ENCODE assay signal across 9 mouse cellular contexts in genomic region chr11:96581604-96582384, GRCm38 (mm10).
A peak's percentile ranks its signal among the peaks of the same experiment; 100 is the strongest.
DNase-seq lines count a peak whose midpoint lies in the region; ATAC-seq and TF ChIP-seq lines count a peak whose summit lies in the region.
"Had no signal": no experiment of that assay in that cellular context is flagged by ENCODE, and none has a peak within 500 bp of the region (broad histone marks: within the 10 kb centered on the region; RNA-seq: fewer than 3 reads in every experiment).

No protein-coding gene starts in this region.

- whole genome bisulfite sequencing in intestine, postnatal 0 days, result 52% methylated on average over 10 of the region's 10 CpGs
- WGBS in intestine, embryonic 16.5 days, result 48% methylated on average over 10 of the region's 10 CpGs

- no peaks in the 10 kb centered on the region for H3K36me3 ChIP-seq in intestine, postnatal 0 days (ENCODE audit: control insufficient read depth, insufficient read depth)
- H3K36me3 ChIP-seq in intestine, embryonic 16.5 days (ENCODE audit: control insufficient read depth, insufficient read depth, low read length), result no peaks in the 10 kb centered on the region
- H3K36me3 ChIP-seq: embryonic facial prominence, embryonic 13.5 days had no signal

- no peak overlapping the region for H3K4me3 ChIP-seq in intestine, postnatal 0 days (ENCODE audit: low read depth, low read length)
- H3K4me3 ChIP-seq in intestine, embryonic 16.5 days (ENCODE audit: low read length), result no peak overlapping the region
- H3K4me3 ChIP-seq: embryonic facial prominence, embryonic 13.5 days had no signal

- H3K4me2 ChIP-seq in intestine, postnatal 0 days (replicated peaks; ENCODE audit: low read depth), result no peak overlapping the region
- H3K4me2 ChIP-seq in intestine, embryonic 16.5 days (ENCODE audit: low read depth, low read length), result no peak overlapping the region
- H3K4me2 ChIP-seq: embryonic facial prominence, embryonic 13.5 days had no signal

- DNase-seq in ES-CJ7 (ENCODE audit: low read depth, low spot score), result peak; percentile 57
- peak; percentile 12 for DNase-seq in brain, adult 2 months (ENCODE audit: low read depth, low spot score)
- DNase-seq in kidney, adult 8-10 months, result peak; percentile 22 to 32
- peak; percentile 10 to 33 for DNase-seq in natural killer cell, adult 2 months (ENCODE audit: low spot score in 2 of 2)
- no peak for DNase-seq in frontal cortex, postnatal 14 days (ENCODE audit: low spot score in 2 of 2)
- no peak for DNase-seq in spleen, postnatal 4 days (ENCODE audit: low spot score in 2 of 2)

- ATAC-seq in intestine, postnatal 0 days, result no peak
- no peak for ATAC-seq in intestine, embryonic 16.5 days

- H3K4me1 ChIP-seq in intestine, postnatal 0 days (replicated peaks; ENCODE audit: control insufficient read depth, insufficient read depth, low read length), result no peaks in the 10 kb centered on the region
- H3K4me1 ChIP-seq in intestine, embryonic 16.5 days (ENCODE audit: control insufficient read depth, insufficient read depth, low read length), result peaks cover 13% of the 10 kb centered on the region

- no peaks in the 10 kb centered on the region for H3K27me3 ChIP-seq in intestine, postnatal 0 days (replicated peaks; ENCODE audit: control insufficient read depth, insufficient read depth, low read length)
- no peaks in the 10 kb centered on the region for H3K27me3 ChIP-seq in intestine, embryonic 16.5 days (replicated peaks; ENCODE audit: control insufficient read depth, insufficient read depth, low read length)

- no peak overlapping the region for H3K27ac ChIP-seq in intestine, postnatal 0 days (ENCODE audit: low read depth, low read length)
- no peak overlapping the region for H3K27ac ChIP-seq in intestine, embryonic 16.5 days (ENCODE audit: low read length)
- H3K27ac ChIP-seq: embryonic facial prominence, embryonic 13.5 days had no signal

- peak; percentile 81 for TF ChIP-seq CTCF in intestine, postnatal 0 days (IDR thresholded peaks at IDR 0.05; ENCODE audit: low read depth)

- H3K9me3 ChIP-seq in intestine, postnatal 0 days (ENCODE audit: control insufficient read depth), result no peaks in the 10 kb centered on the region
- H3K9me3 ChIP-seq in intestine, embryonic 16.5 days (ENCODE audit: control insufficient read depth, low read length), result no peaks in the 10 kb centered on the region
- H3K9me3 ChIP-seq: embryonic facial prominence, embryonic 13.5 days had no signal

- H3K9ac ChIP-seq in intestine, postnatal 0 days (ENCODE audit: low read depth, low read length), result no peak overlapping the region
- no peak overlapping the region for H3K9ac ChIP-seq in intestine, embryonic 16.5 days (ENCODE audit: low read depth, low read length)
- H3K9ac ChIP-seq: embryonic facial prominence, embryonic 13.5 days had no signal

Comparison
In these comparisons a context has a peak if more than half of its experiments do, and no peak if none do; other contexts are left out.
1. DNase-seq: peak in ES-CJ7 (single experiment), brain, adult 2 months (single experiment), kidney, adult 8-10 months (2 of 2) and natural killer cell, adult 2 months (2 of 2); none in frontal cortex, postnatal 14 days (0 of 2) and spleen, postnatal 4 days (0 of 2).